8 mouse cellular contexts compared by ENCODE assay signal in genomic region chr8:105634771-105635458, GRCm38 (mm10). TPM values are rescaled to one million over a fixed set of nuclear protein-coding genes. Genes with fewer than 3 reads are reported as not detected.
DNase-seq lines count a peak whose midpoint lies in the region; ATAC-seq and TF ChIP-seq lines count a peak whose summit lies in the region.

No protein-coding gene starts in this region.

- ATAC-seq in heart, postnatal 0 days (ENCODE audit: insufficient read depth, low read depth) = no peak
- no peak for ATAC-seq in hindbrain, postnatal 0 days
- no peak for ATAC-seq in midbrain, postnatal 0 days (ENCODE audit: low FRiP score)

- no peak overlapping the region; the same call in 1 of the 2 replicates for H3K9ac ChIP-seq in heart, postnatal 0 days (replicated peaks; ENCODE audit: low read depth, low read length)
- H3K9ac ChIP-seq in hindbrain, postnatal 0 days (replicated peaks; ENCODE audit: low read length) = no peak overlapping the region; the same call in 1 of the 2 replicates
- H3K9ac ChIP-seq in midbrain, postnatal 0 days (replicated peaks; ENCODE audit: low read length, poor library complexity, severe bottlenecking) = no peak overlapping the region

- no peaks in the 10 kb centered on the region for H3K9me3 ChIP-seq in heart, postnatal 0 days (replicated peaks; ENCODE audit: control insufficient read depth, low read length)
- no peaks in the 10 kb centered on the region for H3K9me3 ChIP-seq in hindbrain, postnatal 0 days (ENCODE audit: low read length)
- no peaks in the 10 kb centered on the region for H3K9me3 ChIP-seq in midbrain, postnatal 0 days (ENCODE audit: low read length)

- no peak for TF ChIP-seq CTCF in heart, postnatal 0 days (IDR thresholded peaks at IDR 0.05; ENCODE audit: low read depth)
- TF ChIP-seq CTCF in bone marrow, adult 2 months (IDR thresholded peaks at IDR 0.05; ENCODE audit: control insufficient read depth, insufficient read depth, low read length) = no peak
- no peak for TF ChIP-seq CTCF in hindbrain, postnatal 0 days (IDR thresholded peaks at IDR 0.05; ENCODE audit: low read depth)
- no peak for TF ChIP-seq CTCF in midbrain, postnatal 0 days (IDR thresholded peaks at IDR 0.05)

- no peak for DNase-seq in heart, postnatal 0 days (ENCODE audit: low spot score)
- no peak for DNase-seq in heart, adult 8-10 months (ENCODE audit: low spot score)
- DNase-seq in hindbrain, postnatal 0 days (ENCODE audit: low spot score) = no peak
- DNase-seq in midbrain, postnatal 0 days (ENCODE audit: low spot score) = no peak
- DNase-seq in cerebellum, adult 11 months = no peak
- no peak for DNase-seq in frontal cortex, postnatal 14 days (ENCODE audit: low spot score in 2 of 2)
- DNase-seq in adrenal gland, postnatal 14 days = no peak

- TF ChIP-seq POLR2A in bone marrow, adult 2 months (IDR thresholded peaks at IDR 0.05; ENCODE audit: borderline replicate concordance, control insufficient read depth, low read depth, low read length) = no peak

- peak overlapping the region; percentile 71 for H3K4me2 ChIP-seq in heart, postnatal 0 days (ENCODE audit: low read depth, low read length)
- peak overlapping the region; percentile 83 for H3K4me2 ChIP-seq in hindbrain, postnatal 0 days (ENCODE audit: low read depth, low read length)
- H3K4me2 ChIP-seq in midbrain, postnatal 0 days (ENCODE audit: low read depth, low read length, poor library complexity, severe bottlenecking) = peak overlapping the region; percentile 72; the same call in 1 of the 2 replicates

- peaks cover 11% of the 10 kb centered on the region for H3K4me1 ChIP-seq in heart, postnatal 0 days (ENCODE audit: control insufficient read depth, insufficient read depth)
- H3K4me1 ChIP-seq in bone marrow, adult 2 months (ENCODE audit: control insufficient read depth, insufficient read depth, low read length) = peaks cover 2% of the 10 kb centered on the region
- H3K4me1 ChIP-seq in hindbrain, postnatal 0 days (ENCODE audit: insufficient read depth, low read length) = peaks cover 9% of the 10 kb centered on the region; the same call in 1 of the 2 replicates
- peaks cover 5% of the 10 kb centered on the region; the same call in 1 of the 2 replicates for H3K4me1 ChIP-seq in midbrain, postnatal 0 days (ENCODE audit: insufficient read depth, low read length)

- H3K36me3 ChIP-seq in heart, postnatal 0 days (replicated peaks; ENCODE audit: control insufficient read depth, insufficient read depth, low read length) = no peaks in the 10 kb centered on the region
- no peaks in the 10 kb centered on the region for H3K36me3 ChIP-seq in hindbrain, postnatal 0 days (ENCODE audit: insufficient read depth, low read length)
- H3K36me3 ChIP-seq in midbrain, postnatal 0 days (ENCODE audit: insufficient read depth, low read length) = no peaks in the 10 kb centered on the region

- no peak for TF ChIP-seq EP300 in heart, postnatal 0 days (IDR thresholded peaks at IDR 0.05; ENCODE audit: low read depth)

- H3K27me3 ChIP-seq in heart, postnatal 0 days (ENCODE audit: control insufficient read depth, insufficient read depth, low read length) = no peaks in the 10 kb centered on the region
- no peaks in the 10 kb centered on the region for H3K27me3 ChIP-seq in hindbrain, postnatal 0 days (ENCODE audit: insufficient read depth, low read length)
- H3K27me3 ChIP-seq in midbrain, postnatal 0 days (ENCODE audit: insufficient read depth, low read length) = no peaks in the 10 kb centered on the region

- H3K4me3 ChIP-seq in heart, postnatal 0 days (ENCODE audit: low read depth, low read length) = peak overlapping the region; percentile 83
- H3K4me3 ChIP-seq in bone marrow, adult 2 months (replicated peaks; ENCODE audit: control insufficient read depth, low read depth, low read length) = peak overlapping the region; percentile 80
- H3K4me3 ChIP-seq in hindbrain, postnatal 0 days (ENCODE audit: low read length) = no peak overlapping the region
- H3K4me3 ChIP-seq in midbrain, postnatal 0 days (ENCODE audit: low read depth, low read length) = peak overlapping the region; percentile 84; the same call in 1 of the 2 replicates

- WGBS in heart, postnatal 0 days = 79% methylated on average over 2 of the region's 2 CpGs
- 33% methylated on average over 2 of the region's 2 CpGs for WGBS in bone marrow, adult 2 months
- WGBS in hindbrain, postnatal 0 days = 95% methylated on average over 2 of the region's 2 CpGs
- WGBS in midbrain, postnatal 0 days = 81% methylated on average over 2 of the region's 2 CpGs

- peak overlapping the region; percentile 98; the same call in 1 of the 2 replicates for H3K27ac ChIP-seq in heart, postnatal 0 days (ENCODE audit: low read depth)
- H3K27ac ChIP-seq in bone marrow, adult 2 months (ENCODE audit: control insufficient read depth, insufficient read depth, low read depth, low read length, poor library complexity) = no peak overlapping the region
- H3K27ac ChIP-seq in hindbrain, postnatal 0 days = no peak overlapping the region
- H3K27ac ChIP-seq in midbrain, postnatal 0 days (ENCODE audit: low read depth, low read length) = no peak overlapping the region

RNA-seq across cellular contexts. Expression of gene Ctcf, which starts 1.5 kb away (rescaled TPM):
- total RNA-seq in heart, postnatal 0 days (2014; rRNA removed; ENCODE audit: low replicate concordance) = 13.7 and 21.3 TPM in 2 replicates
- polyA plus RNA-seq in heart, postnatal 0 days (2015; fragmentation: Nextera tagmentation; extraction: Ambion mirVana) = 42.0 and 42.3 TPM in 2 replicates
- 10 to 100 TPM; 37.4 to 46.3 (median 40.7) TPM for total RNA-seq in heart, adult 8-10 months (2022)
- polyA plus RNA-seq in bone marrow, adult 2 months (2011; ENCODE audit: insufficient read depth, insufficient read length, low replicate concordance, missing spikeins) = 77.0 and 79.4 TPM in 2 replicates
- 27.4 and 35.9 TPM in 2 replicates for total RNA-seq in hindbrain, postnatal 0 days (2014; rRNA removed)
- 87.4 and 88.1 TPM in 2 replicates for polyA plus RNA-seq in hindbrain, postnatal 0 days (2015; fragmentation: Nextera tagmentation; extraction: Ambion mirVana)
- total RNA-seq in midbrain, postnatal 0 days (2014; rRNA removed) = 40.2 and 44.2 TPM in 2 replicates
- polyA plus RNA-seq in midbrain, postnatal 0 days (2015; fragmentation: Nextera tagmentation; extraction: Ambion mirVana) = 73.0 and 81.9 TPM in 2 replicates
- 58.4 and 70.4 TPM in 2 replicates for total RNA-seq in adrenal gland, postnatal 14 days (2021)

RNA-seq across cellular contexts. Expression of gene Agrp, which starts 2.3 kb away (rescaled TPM):
- total RNA-seq in heart, postnatal 0 days (2014; rRNA removed; ENCODE audit: low replicate concordance) = not detected in 2 replicates
- polyA plus RNA-seq in heart, postnatal 0 days (2015; fragmentation: Nextera tagmentation; extraction: Ambion mirVana) = 0.25 and 0.53 TPM in 2 replicates
- total RNA-seq in heart, adult 8-10 months (2022) = not detected
- not detected in 2 replicates for polyA plus RNA-seq in bone marrow, adult 2 months (2011; ENCODE audit: insufficient read depth, insufficient read length, low replicate concordance, missing spikeins)
- 2.1 TPM in 1 of 2 replicates, not detected in the other for total RNA-seq in hindbrain, postnatal 0 days (2014; rRNA removed)
- polyA plus RNA-seq in hindbrain, postnatal 0 days (2015; fragmentation: Nextera tagmentation; extraction: Ambion mirVana) = 1.3 and 1.4 TPM in 2 replicates
- not detected in 2 replicates for total RNA-seq in midbrain, postnatal 0 days (2014; rRNA removed)
- 3.2 and 7.6 TPM in 2 replicates for polyA plus RNA-seq in midbrain, postnatal 0 days (2015; fragmentation: Nextera tagmentation; extraction: Ambion mirVana)
- total RNA-seq in adrenal gland, postnatal 14 days (2021) = 0.93 and 1.0 TPM in 2 replicates

RNA-seq across cellular contexts. Expression of gene Ripor1, which starts 29.9 kb away (rescaled TPM):
- 10.6 and 15.9 TPM in 2 replicates for total RNA-seq in heart, postnatal 0 days (2014; rRNA removed; ENCODE audit: low replicate concordance)
- 21.2 and 22.2 TPM in 2 replicates for polyA plus RNA-seq in heart, postnatal 0 days (2015; fragmentation: Nextera tagmentation; extraction: Ambion mirVana)
- 10 to 100 TPM; 45.5 to 50.0 (median 47.4) TPM for total RNA-seq in heart, adult 8-10 months (2022)
- 11.9 and 23.1 TPM in 2 replicates for polyA plus RNA-seq in bone marrow, adult 2 months (2011; ENCODE audit: insufficient read depth, insufficient read length, low replicate concordance, missing spikeins)
- 14.4 and 15.1 TPM in 2 replicates for total RNA-seq in hindbrain, postnatal 0 days (2014; rRNA removed)
- polyA plus RNA-seq in hindbrain, postnatal 0 days (2015; fragmentation: Nextera tagmentation; extraction: Ambion mirVana) = 23.5 and 28.7 TPM in 2 replicates
- 12.6 and 16.1 TPM in 2 replicates for total RNA-seq in midbrain, postnatal 0 days (2014; rRNA removed)
- 32.6 and 32.7 TPM in 2 replicates for polyA plus RNA-seq in midbrain, postnatal 0 days (2015; fragmentation: Nextera tagmentation; extraction: Ambion mirVana)
- total RNA-seq in adrenal gland, postnatal 14 days (2021) = 33.9 and 39.8 TPM in 2 replicates

RNA-seq across cellular contexts. Expression of gene Carmil2, which starts 51.2 kb away (rescaled TPM):
- total RNA-seq in heart, postnatal 0 days (2014; rRNA removed; ENCODE audit: low replicate concordance) = 1.3 and 1.4 TPM in 2 replicates
- 0.05 and 0.10 TPM in 2 replicates for polyA plus RNA-seq in heart, postnatal 0 days (2015; fragmentation: Nextera tagmentation; extraction: Ambion mirVana)
- under 1 TPM; 0.13 to 0.22 (median 0.14) TPM for total RNA-seq in heart, adult 8-10 months (2022)
- polyA plus RNA-seq in bone marrow, adult 2 months (2011; ENCODE audit: insufficient read depth, insufficient read length, low replicate concordance, missing spikeins) = 21.2 and 42.6 TPM in 2 replicates
- total RNA-seq in hindbrain, postnatal 0 days (2014; rRNA removed) = 1.8 and 6.0 TPM in 2 replicates
- polyA plus RNA-seq in hindbrain, postnatal 0 days (2015; fragmentation: Nextera tagmentation; extraction: Ambion mirVana) = 29.1 and 30.5 TPM in 2 replicates
- total RNA-seq in midbrain, postnatal 0 days (2014; rRNA removed) = 5.4 and 5.6 TPM in 2 replicates
- 35.1 and 36.0 TPM in 2 replicates for polyA plus RNA-seq in midbrain, postnatal 0 days (2015; fragmentation: Nextera tagmentation; extraction: Ambion mirVana)
- total RNA-seq in adrenal gland, postnatal 14 days (2021) = 3.1 and 8.1 TPM in 2 replicates
